Mouse (Mus musculus) hindbrain, embryonic 16.5 days (tissue): ENCODE data around the gene E130114P18Rik. TPM values are rescaled to one million over a fixed set of nuclear protein-coding genes. Genes with fewer than 3 reads are reported as not detected.

Experiments used
- ATAC-seq: fragments of 200-750 bp; cut with Nextera tagmentation; 2 replicates; pipeline ENCODE4 v1.8.0; 2017; ENCODE audit warnings: moderate TSS enrichment, moderate library complexity
- H3K27ac ChIP-seq: fragments of 300-500 bp; sonication (generic); 2 replicates; pipeline ENCODE4 v1.5.1; 2014; ENCODE audit warnings: low read depth, mild to moderate bottlenecking, control low read depth, low read length, moderate library complexity
- H3K27me3 ChIP-seq: fragments of 300-500 bp; sonication (generic); replicated peaks from 2 replicates; pipeline ENCODE4 v1.6.1; 2014; ENCODE audit warnings: low read length; ENCODE audit not compliant: control insufficient read depth, insufficient read depth
- H3K36me3 ChIP-seq: fragments of 300-500 bp; sonication (generic); 2 replicates; pipeline ENCODE4 v1.6.1; 2014; ENCODE audit warnings: mild to moderate bottlenecking, low read length, moderate library complexity, mixed read lengths; ENCODE audit not compliant: control insufficient read depth, insufficient read depth
- H3K4me1 ChIP-seq: fragments of 300-500 bp; sonication (generic); 2 replicates; pipeline ENCODE4 v1.6.1; 2014; ENCODE audit warnings: low read depth, low read length; ENCODE audit not compliant: control insufficient read depth, insufficient read depth
- H3K4me2 ChIP-seq: fragments of 300-500 bp; sonication (generic); 2 replicates; pipeline ENCODE4 v1.6.1; 2014; ENCODE audit warnings: mild to moderate bottlenecking, low read length, control low read depth, moderate library complexity
- H3K4me3 ChIP-seq: fragments of 300-500 bp; sonication (generic); 2 replicates; pipeline ENCODE4 v1.5.1; 2014; ENCODE audit warnings: mild to moderate bottlenecking, low read length, control low read depth, moderate library complexity
- H3K9ac ChIP-seq: fragments of 300-500 bp; sonication (generic); 2 replicates; pipeline ENCODE4 v1.6.1; 2014; ENCODE audit warnings: low read depth, mild to moderate bottlenecking, control low read depth, low read length, moderate library complexity
- H3K9me3 ChIP-seq: fragments of 300-500 bp; sonication (generic); 2 replicates; pipeline ENCODE4 v1.6.1; 2014; ENCODE audit warnings: mild to moderate bottlenecking, low read length, moderate library complexity; ENCODE audit not compliant: control insufficient read depth
- WGBS: fragments of 180-500 bp; shearing (Covaris S2); extraction: QIAGEN DNeasy Blood & Tissue Kit; methylation state at CpG from one replicate; pipeline ENCODE4 v1.1.7; 2014; 5-methylcytosine and 5-hydroxymethylcytosine counted together
- polyA plus RNA-seq: library from polyadenylated mRNA; unstranded; fragments of >200 nt; fragmentation: Nextera tagmentation; extraction: Ambion mirVana; gene quantifications from 2 replicates; pipeline ENCODE4 v1.2.1, GENCODE M21; 2015

Gene E130114P18Rik
- polyA plus RNA-seq, 1 experiment from 2014 or later: 21.5 TPM

GRCm38 (mm10) chr4:97767025-97767424 lies 10.9 kb downstream of the E130114P18Rik start:
- ATAC-seq: no peak
- Histone ChIP-seq H3K27me3 (no peaks in the 10 kb centered on the region), H3K4me1 (no peaks in the 10 kb centered on the region; the same call in 1 of the 2 replicates), H3K36me3 (no peaks in the 10 kb centered on the region), H3K27ac (no peak overlapping the region), H3K9me3 (no peaks in the 10 kb centered on the region), H3K9ac (no peak overlapping the region), H3K4me3 (no peak overlapping the region), H3K4me2 (no peak overlapping the region)
- 77% methylated on average over 4 of the region's 4 CpGs for WGBS

GRCm38 (mm10) chr4:97766100-97766499 lies 11.8 kb downstream of the E130114P18Rik start:
- Histone ChIP-seq H3K27ac (no peak overlapping the region), H3K27me3 (no peaks in the 10 kb centered on the region), H3K4me2 (no peak overlapping the region), H3K4me1 (no peaks in the 10 kb centered on the region), H3K36me3 (no peaks in the 10 kb centered on the region), H3K9me3 (no peaks in the 10 kb centered on the region), H3K4me3 (no peak overlapping the region), H3K9ac (no peak overlapping the region)
- no peak for ATAC-seq
- WGBS: 83% methylated on average over 3 of the region's 3 CpGs

- H3K27me3 ChIP-seq: no peaks in the 10 kb centered on the region
- H3K9ac ChIP-seq: no peak overlapping the region
- H3K27ac ChIP-seq: no peak overlapping the region
- ATAC-seq: no peak
- H3K9me3 ChIP-seq: no peaks in the 10 kb centered on the region
- no peak overlapping the region for H3K4me2 ChIP-seq
- 80% methylated on average over 4 of the region's 4 CpGs for WGBS
- no peaks in the 10 kb centered on the region for H3K36me3 ChIP-seq
- no peaks in the 10 kb centered on the region for H3K4me1 ChIP-seq
- no peak overlapping the region for H3K4me3 ChIP-seq
These were observed 12.4 kb downstream of the E130114P18Rik start for GRCm38 (mm10) chr4:97765341-97766020.

GRCm38 (mm10) chr4:97764616-97765015 lies 13.3 kb downstream of the E130114P18Rik start:
- no peaks in the 10 kb centered on the region for H3K9me3 ChIP-seq
- H3K4me2 ChIP-seq: no peak overlapping the region
- no peaks in the 10 kb centered on the region for H3K36me3 ChIP-seq
- WGBS: 38% methylated on average over 4 of the region's 4 CpGs
- H3K27me3 ChIP-seq: no peaks in the 10 kb centered on the region
- no peak overlapping the region for H3K4me3 ChIP-seq
- no peak for ATAC-seq
- no peak overlapping the region for H3K9ac ChIP-seq
- H3K27ac ChIP-seq: no peak overlapping the region
- H3K4me1 ChIP-seq: no peaks in the 10 kb centered on the region

GRCm38 (mm10) chr4:97758661-97759060 lies 19.2 kb downstream of the E130114P18Rik start:
- Histone ChIP-seq H3K27me3 (peaks cover 5% of the 10 kb centered on the region), H3K9ac (peak overlapping the region; percentile 72; the same call in 1 of the 2 replicates), H3K4me1 (peaks cover 8% of the 10 kb centered on the region), H3K4me3 (peak overlapping the region; percentile 54), H3K4me2 (peak overlapping the region; percentile 85), H3K27ac (peak overlapping the region; percentile 81), H3K36me3 (no peaks in the 10 kb centered on the region), H3K9me3 (no peaks in the 10 kb centered on the region)
- no peak for ATAC-seq
- 21% methylated on average over 3 of the region's 3 CpGs for WGBS

GRCm38 (mm10) chr4:97757978-97758461 lies 19.9 kb downstream of the E130114P18Rik start:
- H3K27me3 ChIP-seq: peaks cover 5% of the 10 kb centered on the region
- peak overlapping the region; percentile 72 for H3K9ac ChIP-seq
- no peaks in the 10 kb centered on the region for H3K36me3 ChIP-seq
- H3K27ac ChIP-seq: peak overlapping the region; percentile 81
- H3K4me1 ChIP-seq: peaks cover 8% of the 10 kb centered on the region
- H3K9me3 ChIP-seq: no peaks in the 10 kb centered on the region
- 0% methylated on average over 14 of the region's 14 CpGs for WGBS
- H3K4me3 ChIP-seq: peak overlapping the region; percentile 54
- peak overlapping the region; percentile 85 for H3K4me2 ChIP-seq
- ATAC-seq: peak; percentile 78

- Histone ChIP-seq H3K27ac (peak overlapping the region; percentile 81), H3K4me1 (peaks cover 8% of the 10 kb centered on the region), H3K36me3 (no peaks in the 10 kb centered on the region), H3K9me3 (no peaks in the 10 kb centered on the region), H3K9ac (peak overlapping the region; percentile 72), H3K27me3 (peaks cover 8% of the 10 kb centered on the region), H3K4me3 (peak overlapping the region; percentile 54), H3K4me2 (peak overlapping the region; percentile 85)
- peak; percentile 87 for ATAC-seq
- WGBS: under 1% methylated on average over 38 of the region's 38 CpGs
These were observed 20.5 kb downstream of the E130114P18Rik start for GRCm38 (mm10) chr4:97757207-97757977.

GRCm38 (mm10) chr4:97754241-97754640 lies 23.6 kb downstream of the E130114P18Rik start:
- Histone ChIP-seq H3K4me1 (peaks cover 20% of the 10 kb centered on the region), H3K4me3 (no peak overlapping the region), H3K36me3 (no peaks in the 10 kb centered on the region), H3K27ac (no peak overlapping the region), H3K27me3 (peaks cover 8% of the 10 kb centered on the region), H3K9ac (no peak overlapping the region), H3K4me2 (no peak overlapping the region), H3K9me3 (no peaks in the 10 kb centered on the region)
- ATAC-seq: no peak
- WGBS: 25% methylated on average over 12 of the region's 12 CpGs

- 18% methylated on average over 1 of the region's 1 CpGs for WGBS
These were observed 24.4 kb downstream of the E130114P18Rik start for GRCm38 (mm10) chr4:97753521-97753920.

More at GRCm38 (mm10) chr4:97753521-97753920, 24.4 kb downstream of the E130114P18Rik start:
- no peak for ATAC-seq
- peaks cover 16% of the 10 kb centered on the region for H3K4me1 ChIP-seq
- H3K27me3 ChIP-seq: peaks cover 8% of the 10 kb centered on the region
- no peak overlapping the region for H3K9ac ChIP-seq
- H3K27ac ChIP-seq: no peak overlapping the region
- no peaks in the 10 kb centered on the region for H3K36me3 ChIP-seq
- no peaks in the 10 kb centered on the region for H3K9me3 ChIP-seq
- H3K4me3 ChIP-seq: no peak overlapping the region
- H3K4me2 ChIP-seq: no peak overlapping the region
